Mouse (Mus musculus) liver, embryonic 16.5 days (tissue): ENCODE results near the gene Trpm3. TPM values are rescaled to one million over a fixed set of nuclear protein-coding genes. Genes with fewer than 3 reads are reported as not detected.
"Not testable (repeated sequence)": the region's sequence is repeated elsewhere in the genome, so short reads cannot be mapped to it uniquely, and the experiment has no call there.

Source experiments
- ATAC-seq: fragments of 200-750 bp; cut with Nextera tagmentation; 2 replicates; pipeline ENCODE4 v1.8.0; 2017; ENCODE audit warnings: low read depth, mild to moderate bottlenecking, moderate number of reproducible peaks, moderate library complexity
- H3K27ac ChIP-seq: fragments of 300-500 bp; sonication (generic); 2 replicates; pipeline ENCODE4 v1.5.1; 2014; ENCODE audit warnings: mild to moderate bottlenecking, low read length
- H3K27me3 ChIP-seq: fragments of 300-500 bp; sonication (generic); 2 replicates; pipeline ENCODE4 v1.6.1; 2014; ENCODE audit warnings: low read depth, low read length, mixed read lengths; ENCODE audit not compliant: control insufficient read depth, insufficient read depth
- H3K36me3 ChIP-seq: fragments of 300-500 bp; sonication (generic); 2 replicates; pipeline ENCODE4 v1.6.1; 2014; ENCODE audit warnings: mild to moderate bottlenecking; ENCODE audit not compliant: control insufficient read depth, insufficient read depth
- H3K4me1 ChIP-seq: fragments of 300-500 bp; sonication (generic); 2 replicates; pipeline ENCODE4 v1.6.1; 2014; ENCODE audit warnings: low read depth, low read length, mixed read lengths; ENCODE audit not compliant: control insufficient read depth
- H3K4me2 ChIP-seq: fragments of 300-500 bp; sonication (generic); 2 replicates; pipeline ENCODE4 v1.6.1; 2014; ENCODE audit warnings: low read depth, low read length, mixed read lengths
- H3K4me3 ChIP-seq: fragments of 300-500 bp; sonication (generic); 2 replicates; pipeline ENCODE4 v1.5.1; 2014; ENCODE audit warnings: low read depth, mild to moderate bottlenecking, low read length
- H3K9ac ChIP-seq: fragments of 300-500 bp; sonication (generic); 2 replicates; pipeline ENCODE4 v1.6.1; 2014; ENCODE audit warnings: low read depth, low read length
- H3K9me3 ChIP-seq: fragments of 300-500 bp; sonication (generic); replicated peaks from 2 replicates; pipeline ENCODE4 v1.6.1; 2016; ENCODE audit warnings: low read length; ENCODE audit not compliant: control insufficient read depth
- WGBS: fragments of 180-500 bp; shearing (Covaris S2); extraction: QIAGEN DNeasy Blood & Tissue Kit; methylation state at CpG from one replicate; pipeline ENCODE4 v1.1.7; 2014; ENCODE audit not compliant: insufficient replicate concordance; 5-methylcytosine and 5-hydroxymethylcytosine counted together
- polyA plus RNA-seq: library from polyadenylated mRNA; unstranded; fragments of >200 nt; fragmentation: Nextera tagmentation; extraction: Ambion mirVana; gene quantifications from 2 replicates; pipeline ENCODE4 v1.2.1, GENCODE M21; 2015

Gene Trpm3
- polyA plus RNA-seq, 1 experiment from 2014 or later: 0.04 TPM

- Histone ChIP-seq H3K4me2 (no peak overlapping the region), H3K27me3 (no peaks in the 10 kb centered on the region), H3K9me3 (no peaks in the 10 kb centered on the region), H3K4me1 (no peaks in the 10 kb centered on the region), H3K4me3 (no peak overlapping the region), H3K9ac (no peak overlapping the region), H3K27ac (no peak overlapping the region), H3K36me3 (no peaks in the 10 kb centered on the region)
- WGBS: 43% methylated on average over 1 of the region's 1 CpGs
- ATAC-seq: no peak
Observed at GRCm38 (mm10) chr19:22848251-22848650, 709.4 kb downstream of the Trpm3 start.

GRCm38 (mm10) chr19:22848783-22849576 lies 710.1 kb downstream of the Trpm3 start:
- WGBS: 45% methylated on average over 7 of the region's 7 CpGs
- Histone ChIP-seq H3K27me3 (no peaks in the 10 kb centered on the region), H3K4me1 (no peaks in the 10 kb centered on the region), H3K9me3 (no peaks in the 10 kb centered on the region), H3K4me3 (no peak overlapping the region), H3K36me3 (no peaks in the 10 kb centered on the region), H3K27ac (no peak overlapping the region), H3K4me2 (no peak overlapping the region), H3K9ac (no peak overlapping the region)
- no peak for ATAC-seq

GRCm38 (mm10) chr19:22851423-22851822 lies 712.6 kb downstream of the Trpm3 start:
- H3K27ac ChIP-seq, H3K4me3 ChIP-seq, H3K4me1 ChIP-seq, H3K9ac ChIP-seq, H3K27me3 ChIP-seq, H3K36me3 ChIP-seq, ATAC-seq, H3K9me3 ChIP-seq, H3K4me2 ChIP-seq: not testable (repeated sequence)
- WGBS: 63% methylated on average over 5 of the region's 5 CpGs

- 75% methylated on average over 4 of the region's 4 CpGs for WGBS
Observed at GRCm38 (mm10) chr19:22859644-22860043, 720.8 kb downstream of the Trpm3 start.

GRCm38 (mm10) chr19:22867456-22867855 lies 728.6 kb downstream of the Trpm3 start:
- Histone ChIP-seq H3K4me1 (no peaks in the 10 kb centered on the region), H3K9ac (no peak overlapping the region), H3K9me3 (no peaks in the 10 kb centered on the region), H3K27me3 (no peaks in the 10 kb centered on the region), H3K36me3 (no peaks in the 10 kb centered on the region), H3K4me3 (no peak overlapping the region), H3K4me2 (no peak overlapping the region), H3K27ac (no peak overlapping the region)
- WGBS: 54% methylated on average over 5 of the region's 5 CpGs
- no peak for ATAC-seq

More at GRCm38 (mm10) chr19:22859644-22860043, 720.8 kb downstream of the Trpm3 start:
- Histone ChIP-seq H3K4me3 (no peak overlapping the region), H3K9ac (no peak overlapping the region), H3K9me3 (no peaks in the 10 kb centered on the region), H3K27me3 (no peaks in the 10 kb centered on the region), H3K4me1 (no peaks in the 10 kb centered on the region), H3K27ac (no peak overlapping the region), H3K4me2 (no peak overlapping the region), H3K36me3 (no peaks in the 10 kb centered on the region)
- no peak for ATAC-seq

GRCm38 (mm10) chr19:22869853-22870252 lies 731.0 kb downstream of the Trpm3 start:
- ATAC-seq: no peak
- Histone ChIP-seq H3K9ac (no peak overlapping the region), H3K36me3 (no peaks in the 10 kb centered on the region), H3K9me3 (no peaks in the 10 kb centered on the region), H3K27ac (no peak overlapping the region), H3K4me3 (no peak overlapping the region), H3K27me3 (no peaks in the 10 kb centered on the region), H3K4me1 (no peaks in the 10 kb centered on the region), H3K4me2 (no peak overlapping the region)
- 49% methylated on average over 2 of the region's 2 CpGs for WGBS

- no peaks in the 10 kb centered on the region for H3K27me3 ChIP-seq
- H3K4me3 ChIP-seq: no peak overlapping the region
- 52% methylated on average over 5 of the region's 5 CpGs for WGBS
- no peak for ATAC-seq
- H3K4me1 ChIP-seq: no peaks in the 10 kb centered on the region
- no peaks in the 10 kb centered on the region for H3K36me3 ChIP-seq
- H3K4me2 ChIP-seq: no peak overlapping the region
- H3K9ac ChIP-seq: no peak overlapping the region
- no peaks in the 10 kb centered on the region for H3K9me3 ChIP-seq
- no peak overlapping the region for H3K27ac ChIP-seq
Observed at GRCm38 (mm10) chr19:22872456-22872855, 733.6 kb downstream of the Trpm3 start.

- WGBS: 50% methylated on average over 1 of the region's 1 CpGs
- ATAC-seq: no peak
- no peak overlapping the region for H3K4me2 ChIP-seq
- H3K4me1 ChIP-seq: no peaks in the 10 kb centered on the region
- H3K9me3 ChIP-seq: no peaks in the 10 kb centered on the region
- H3K36me3 ChIP-seq: no peaks in the 10 kb centered on the region
- no peak overlapping the region for H3K9ac ChIP-seq
- H3K27me3 ChIP-seq: no peaks in the 10 kb centered on the region
- H3K4me3 ChIP-seq: no peak overlapping the region
- no peak overlapping the region for H3K27ac ChIP-seq
Observed at GRCm38 (mm10) chr19:22880199-22880598, 741.4 kb downstream of the Trpm3 start.

GRCm38 (mm10) chr19:22882670-22883111 lies 743.8 kb downstream of the Trpm3 start:
- no peak for ATAC-seq
- Histone ChIP-seq H3K9ac (no peak overlapping the region), H3K4me2 (no peak overlapping the region), H3K36me3 (no peaks in the 10 kb centered on the region), H3K4me1 (no peaks in the 10 kb centered on the region), H3K27me3 (no peaks in the 10 kb centered on the region), H3K4me3 (no peak overlapping the region), H3K27ac (no peak overlapping the region), H3K9me3 (no peaks in the 10 kb centered on the region)
- WGBS: 64% methylated on average over 3 of the region's 3 CpGs
